Mouse (Mus musculus) MEL (cell line): Measurements from ENCODE around the gene Rplp0. TPM values are rescaled to one million over a fixed set of nuclear protein-coding genes. Genes with fewer than 3 reads are reported as not detected.

Source experiments
- DNase-seq: peaks from one replicate; pipeline ENCODE4 v3.0.0; 2011; ENCODE audit warnings: low read depth, low spot score
- H3K27ac ChIP-seq: 2 replicates; pipeline ENCODE4 v1.5.1; 2012; ENCODE audit warnings: low read depth, mild to moderate bottlenecking, control low read depth, low read length, moderate library complexity; ENCODE audit not compliant: control insufficient read depth
- H3K27me3 ChIP-seq, 2 experiments: fragments of 150-350 bp in 1 of 2; sonication (generic) in 1 of 2; 2 replicates each; pipeline ENCODE4 v1.6.1; 2012; ENCODE audit warnings: low read length in 2 of 2, mild to moderate bottlenecking in 2 of 2, improper control_type of control experiment in 1 of 2, moderate library complexity in 1 of 2; ENCODE audit not compliant: insufficient read depth in 2 of 2, control insufficient read depth in 1 of 2
- H3K36me3 ChIP-seq, 2 experiments: 2 replicates each; pipeline ENCODE4 v1.6.1; 2012 to 2014; ENCODE audit warnings: low read length in 2 of 2, improper control_type of control experiment in 1 of 2, inconsistent platforms in 1 of 2, mild to moderate bottlenecking in 1 of 2; ENCODE audit not compliant: insufficient read depth in 2 of 2, control insufficient read depth in 1 of 2
- H3K4me1 ChIP-seq, 2 experiments: fragments of 150-350 bp in 1 of 2; sonication (generic) in 1 of 2; 2 replicates each; pipeline ENCODE4 v1.6.1; 2012; ENCODE audit warnings: low read length in 2 of 2, improper control_type of control experiment in 1 of 2, mild to moderate bottlenecking in 1 of 2; ENCODE audit not compliant: insufficient read depth in 2 of 2, control insufficient read depth in 1 of 2
- H3K4me3 ChIP-seq, 2 experiments: fragments of 150-350 bp in 1 of 2; sonication (generic) in 1 of 2; 2 replicates each; pipeline ENCODE4 v1.5.1; 2012; ENCODE audit warnings: low read depth in 2 of 2, low read length in 2 of 2, mild to moderate bottlenecking in 2 of 2, moderate library complexity in 2 of 2, control low read depth in 1 of 2, improper control_type of control experiment in 1 of 2; ENCODE audit not compliant: control insufficient read depth in 1 of 2, insufficient read depth in 1 of 2
- H3K79me2 ChIP-seq: 2 replicates; pipeline ENCODE4 v1.6.1; 2012; ENCODE audit warnings: mild to moderate bottlenecking, low read length, moderate library complexity; ENCODE audit not compliant: control insufficient read depth, poor library complexity, insufficient read depth
- H3K9ac ChIP-seq: 2 replicates; pipeline ENCODE4 v1.6.1; 2012; ENCODE audit warnings: low read depth, mild to moderate bottlenecking, control low read depth, low read length, moderate library complexity; ENCODE audit not compliant: control insufficient read depth, poor library complexity, severe bottlenecking
- H3K9me3 ChIP-seq: fragments of 150-350 bp; sonication (generic); replicated peaks from 2 replicates; pipeline ENCODE4 v1.6.1; 2012; ENCODE audit warnings: mild to moderate bottlenecking, low read length, improper control_type of control experiment, moderate library complexity; ENCODE audit not compliant: insufficient read depth
- CHD1 ChIP-seq: IDR thresholded peaks from 2 replicates; pipeline ENCODE4 v1.6.1; 2012; ENCODE audit warnings: low read depth, mild to moderate bottlenecking, inconsistent platforms, low read length, improper control_type of control experiment
- CHD2 ChIP-seq: IDR thresholded peaks from 2 replicates; pipeline ENCODE4 v1.6.1; 2011; ENCODE audit warnings: low read length, improper control_type of control experiment
- CTCF ChIP-seq, 3 experiments: IDR thresholded peaks in 2 of 3; conservative IDR thresholded peaks in 1 of 3; 2 replicates each; pipeline ENCODE4 v1.5.1; 2011 to 2012; ENCODE audit warnings: low read length in 3 of 3, low read depth in 2 of 3, mild to moderate bottlenecking in 2 of 3, improper control_type of control experiment in 1 of 3, inconsistent platforms in 1 of 3, mixed read lengths in 1 of 3, moderate library complexity in 1 of 3; ENCODE audit not compliant: control insufficient read depth in 1 of 3, insufficient read depth in 1 of 3, poor library complexity in 1 of 3, severe bottlenecking in 1 of 3
- E2F4 ChIP-seq: IDR thresholded peaks from 2 replicates; pipeline ENCODE4 v1.6.1; 2011; ENCODE audit warnings: low read depth, low read length, improper control_type of control experiment, borderline replicate concordance
- EP300 ChIP-seq, 2 experiments: IDR thresholded peaks; 2 replicates each; pipeline ENCODE4 v1.6.1; 2011; ENCODE audit warnings: improper control_type of control experiment in 2 of 2, low read length in 2 of 2, low read depth in 1 of 2, mild to moderate bottlenecking in 1 of 2
- ETS1 ChIP-seq: IDR thresholded peaks from 2 replicates; pipeline ENCODE4 v1.6.1; 2012; ENCODE audit warnings: low read depth, mild to moderate bottlenecking, inconsistent platforms, low read length, improper control_type of control experiment, moderate library complexity
- GABPA ChIP-seq: IDR thresholded peaks from 2 replicates; pipeline ENCODE4 v1.6.1; 2012; ENCODE audit warnings: low read depth, mild to moderate bottlenecking, inconsistent platforms, low read length, improper control_type of control experiment, moderate library complexity
- HCFC1 ChIP-seq: IDR thresholded peaks from 2 replicates; pipeline ENCODE4 v1.6.1; 2012; ENCODE audit warnings: low read depth, mild to moderate bottlenecking, inconsistent platforms, low read length, improper control_type of control experiment, moderate library complexity
- JUND ChIP-seq: IDR thresholded peaks from 2 replicates; pipeline ENCODE4 v1.6.1; 2011; ENCODE audit warnings: low read depth, mild to moderate bottlenecking, improper control_type of control experiment, low read length
- KAT2A ChIP-seq: conservative IDR thresholded peaks from 2 replicates; pipeline ENCODE4 v1.6.1; 2012; ENCODE audit warnings: low read depth, low read length, improper control_type of control experiment, inconsistent platforms
- MAZ ChIP-seq: IDR thresholded peaks from 2 replicates; pipeline ENCODE4 v1.6.1; 2012; ENCODE audit warnings: low read depth, mild to moderate bottlenecking, inconsistent platforms, low read length, improper control_type of control experiment
- MEF2A ChIP-seq: IDR thresholded peaks from 2 replicates; pipeline ENCODE4 v1.6.1; 2014; ENCODE audit warnings: low read depth, mild to moderate bottlenecking, inconsistent platforms, low read length, improper control_type of control experiment; ENCODE audit not compliant: poor library complexity, insufficient replicate concordance, severe bottlenecking; ENCODE audit errors: extremely low read depth
- MXI1 ChIP-seq: IDR thresholded peaks from 2 replicates; pipeline ENCODE4 v1.6.1; 2011; ENCODE audit warnings: mild to moderate bottlenecking, low read depth, low read length, improper control_type of control experiment
- MYB ChIP-seq: IDR thresholded peaks from 2 replicates; pipeline ENCODE4 v1.6.1; 2011; ENCODE audit warnings: mild to moderate bottlenecking, low read depth, low read length, improper control_type of control experiment
- MYC ChIP-seq: IDR thresholded peaks from 2 replicates; pipeline ENCODE4 v1.6.1; 2011; ENCODE audit warnings: low read depth, mild to moderate bottlenecking, low read length, improper control_type of control experiment, moderate library complexity
- NELFE ChIP-seq: IDR thresholded peaks from 2 replicates; pipeline ENCODE4 v1.6.1; 2011; ENCODE audit warnings: low read depth, low read length, improper control_type of control experiment
- NRF1 ChIP-seq: IDR thresholded peaks from 2 replicates; pipeline ENCODE4 v1.6.1; 2014; ENCODE audit warnings: low read depth, mild to moderate bottlenecking, inconsistent platforms, low read length, improper control_type of control experiment, moderate library complexity; ENCODE audit not compliant: poor library complexity, insufficient read depth, severe bottlenecking
- POLR2A ChIP-seq, 2 experiments: IDR thresholded peaks; 2 replicates each; pipeline ENCODE4 v1.6.1; 2011 to 2012; ENCODE audit warnings: low read length in 2 of 2, mild to moderate bottlenecking in 2 of 2, control low read depth in 1 of 2, improper control_type of control experiment in 1 of 2, low read depth in 1 of 2, moderate library complexity in 1 of 2; ENCODE audit not compliant: control insufficient read depth in 1 of 2, insufficient read depth in 1 of 2, poor library complexity in 1 of 2
- POLR2AphosphoS2 ChIP-seq: IDR thresholded peaks from 2 replicates; pipeline ENCODE4 v1.6.1; 2011; ENCODE audit warnings: low read length, improper control_type of control experiment
- RAD21 ChIP-seq: IDR thresholded peaks from 2 replicates; pipeline ENCODE4 v1.6.1; 2011; ENCODE audit warnings: mild to moderate bottlenecking, low read depth, low read length, improper control_type of control experiment
- TAL1 ChIP-seq: IDR thresholded peaks from 2 replicates; pipeline ENCODE4 v1.6.1; 2012; ENCODE audit warnings: mild to moderate bottlenecking, inconsistent platforms, low read length, moderate library complexity, mixed read lengths
- TBP ChIP-seq: IDR thresholded peaks from 2 replicates; pipeline ENCODE4 v1.8.0; 2011; ENCODE audit warnings: low read depth, low read length, improper control_type of control experiment
- USF1 ChIP-seq: IDR thresholded peaks from 2 replicates; pipeline ENCODE4 v1.6.1; 2014; ENCODE audit warnings: low read depth, mild to moderate bottlenecking, inconsistent platforms, low read length, improper control_type of control experiment, moderate library complexity
- USF2 ChIP-seq, 2 experiments: IDR thresholded peaks; 2 replicates each; pipeline ENCODE4 v1.6.1; 2011 to 2012; ENCODE audit warnings: improper control_type of control experiment in 2 of 2, low read length in 2 of 2, borderline replicate concordance in 1 of 2, inconsistent platforms in 1 of 2, low read depth in 1 of 2, mild to moderate bottlenecking in 1 of 2; ENCODE audit not compliant: insufficient read depth in 1 of 2
- ZC3H11A ChIP-seq: IDR thresholded peaks from 2 replicates; pipeline ENCODE4 v1.6.1; 2012; ENCODE audit warnings: low read depth, mild to moderate bottlenecking, inconsistent platforms, low read length, improper control_type of control experiment
- polyA plus RNA-seq, 2 experiments: library from polyadenylated mRNA; stranded (reverse) in 1 of 2; unstranded in 1 of 2; fragments of >175 nt in 1 of 2; fragments of >200 nt in 1 of 2; gene quantifications; 2 replicates each; pipeline versions ENCODE4 v1.2.1 to v1.2.4; 2012; ENCODE audit warnings: low replicate concordance in 2 of 2, low read depth in 1 of 2; ENCODE audit not compliant: insufficient read length in 2 of 2, insufficient read depth in 1 of 2, missing spikeins in 1 of 2
- total RNA-seq: library from RNA; depleted of rRNA; stranded (reverse); fragments of 300-350 nt; gene quantifications from 2 replicates; pipeline ENCODE4 v1.2.3, GENCODE M21; 2012

Rplp0 gene
- total and polyA plus RNA-seq, 3 experiments = 3,028 to 4,164 (median 3,294) TPM

DNA sequence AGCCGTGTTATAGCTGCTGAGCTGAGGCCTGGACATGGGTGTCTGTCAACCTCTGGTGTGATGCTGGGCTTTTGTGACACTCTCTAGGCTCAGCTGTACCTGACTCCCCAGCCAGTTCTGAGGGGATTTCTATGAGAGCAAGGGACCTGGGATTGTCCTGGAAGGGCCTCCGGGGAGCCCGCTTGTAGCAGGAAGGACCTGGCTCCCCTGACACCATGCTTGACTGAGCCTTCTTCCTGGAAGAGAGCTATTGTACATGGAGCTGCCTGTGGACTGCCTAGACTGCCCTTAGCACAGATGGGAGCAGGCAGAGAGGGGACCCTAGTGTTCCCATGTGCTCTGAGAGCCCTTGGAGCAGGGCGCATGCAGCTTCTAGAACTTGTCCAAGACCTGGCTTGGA is 33.9 kb upstream of the Rplp0 start:
- H3K79me2 ChIP-seq = no peaks in the 10 kb centered on the region
- H3K9me3 ChIP-seq = no peaks in the 10 kb centered on the region
- H3K27me3 ChIP-seq = no peaks in the 10 kb centered on the region
- H3K9ac ChIP-seq = no peak overlapping the region
- 0 out of 4 replicates have a peak, but pooled peaks cover 0 to 4% of the 10 kb centered on the region in 2 experiments for H3K4me1 ChIP-seq
- no peak overlapping the region for H3K4me3 ChIP-seq
- TF ChIP-seq JUND (no peak), TBP (no peak), POLR2A (IDR thresholded peaks at IDR 0.05; ENCODE audit: control insufficient read depth in 1 of 2, insufficient read depth in 1 of 2, low read depth in 1 of 2, low read length in 2 of 2, poor library complexity in 1 of 2) (no peak), GABPA (no peak), NELFE (no peak), POLR2AphosphoS2 (no peak), NRF1 (no peak), USF1 (no peak), MYC (no peak), E2F4 (no peak), EP300 (IDR thresholded peaks at IDR 0.05; ENCODE audit: low read depth in 1 of 2, low read length in 2 of 2) (no peak), ZC3H11A (no peak), RAD21 (no peak)
- DNase-seq = no peak
- no peak overlapping the region for H3K27ac ChIP-seq
- no peaks in the 10 kb centered on the region for H3K36me3 ChIP-seq

DNA sequence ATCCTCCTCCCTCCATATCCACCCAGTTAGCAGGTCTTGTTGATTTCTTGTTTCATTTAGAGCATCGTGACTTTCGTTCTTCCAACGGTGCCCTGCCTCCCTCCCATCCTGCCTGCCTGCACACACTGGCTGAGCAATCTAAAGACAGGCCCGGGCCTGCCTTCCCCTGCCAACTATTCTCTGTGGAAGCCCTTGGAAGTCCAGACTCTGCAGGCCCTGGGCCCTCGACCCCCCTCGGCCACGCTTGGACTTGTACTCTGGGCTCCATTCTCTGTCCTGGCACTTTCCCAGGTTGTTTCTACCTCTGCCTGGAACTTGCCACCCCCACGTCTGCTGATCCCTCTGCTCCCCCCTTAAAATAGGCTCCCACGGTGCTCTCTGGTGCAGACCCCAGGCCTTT is 33.3 kb upstream of the Rplp0 start:
- Histone ChIP-seq H3K79me2 (no peaks in the 10 kb centered on the region), H3K9ac (no peak overlapping the region)

More for the DNA sequence above, 33.3 kb upstream of the Rplp0 start:
- peaks cover 0 to 5% of the 10 kb centered on the region in 2 experiments; a peak in 1 of 4 replicates for H3K4me1 ChIP-seq
- no peaks in the 10 kb centered on the region for H3K9me3 ChIP-seq
- H3K36me3 ChIP-seq = no peaks in the 10 kb centered on the region
- TF ChIP-seq USF2 (IDR thresholded peaks at IDR 0.05; ENCODE audit: borderline replicate concordance in 1 of 2, insufficient read depth in 1 of 2, low read depth in 1 of 2, low read length in 2 of 2) = no peak
- TF ChIP-seq E2F4 = no peak
- no peak for TF ChIP-seq RAD21
- no peak for TF ChIP-seq MAZ
- TF ChIP-seq MXI1 = no peak
- TF ChIP-seq POLR2AphosphoS2 = no peak
- no peak for TF ChIP-seq ETS1
- TF ChIP-seq CTCF (IDR thresholded peaks at IDR 0.05 in 2 of 3, conservative IDR thresholded peaks at IDR 0.05 in 1 of 3; ENCODE audit: control insufficient read depth in 1 of 3, insufficient read depth in 1 of 3, low read depth in 2 of 3, low read length in 3 of 3, poor library complexity in 1 of 3, severe bottlenecking in 1 of 3) = no peak
- TF ChIP-seq MYB = no peak
- TF ChIP-seq MYC = no peak
- TF ChIP-seq CHD1 = no peak
- TF ChIP-seq CHD2 = no peak
- no peak for TF ChIP-seq KAT2A
- no peak for TF ChIP-seq TAL1
- TF ChIP-seq JUND = no peak
- no peak for TF ChIP-seq MEF2A
- no peak for TF ChIP-seq HCFC1
- TF ChIP-seq ZC3H11A = no peak
- no peak for TF ChIP-seq NELFE
- DNase-seq = no peak
- H3K4me3 ChIP-seq = no peak overlapping the region
- H3K27me3 ChIP-seq = no peaks in the 10 kb centered on the region
- no peak overlapping the region for H3K27ac ChIP-seq
